Mouse (Mus musculus): ENCODE measurements at regions not wholly inside any gene's neighbourhood (a gene's known extent, or its start where the extent isn't known, plus 50 kb on each side); places are given as distances from the start of the nearest gene placed in this dataset.
"Not testable (repeated sequence)": the region's sequence is repeated elsewhere in the genome, so short reads cannot be mapped to it uniquely, and the experiment has no call there.

DNA sequence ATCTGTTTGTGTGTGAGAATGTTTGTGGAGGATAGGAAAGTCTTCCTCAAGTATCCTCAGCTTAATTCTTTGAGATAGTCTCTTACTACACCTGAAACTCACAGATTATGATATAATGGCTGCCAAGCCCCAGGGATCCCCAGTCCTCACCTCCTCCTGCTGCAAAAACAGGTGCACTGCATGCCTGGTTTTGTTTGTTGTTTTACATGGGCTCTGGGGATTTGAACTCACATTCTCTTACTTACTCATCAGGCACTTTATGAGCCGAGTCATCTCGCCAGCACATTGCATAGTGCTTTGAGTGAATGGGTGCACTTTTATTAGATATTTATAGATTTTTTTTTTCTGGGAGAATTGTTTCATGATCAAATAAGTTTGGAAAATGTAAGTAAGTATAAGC, 56.3 kb downstream of the Mterf1b start:
- H3K9ac ChIP-seq: no peak overlapping the region
- no peaks in the 10 kb centered on the region for H3K9me3 ChIP-seq (replicated peaks)
- no peak overlapping the region for H3K4me3 ChIP-seq
- no peaks in the 10 kb centered on the region for H3K4me1 ChIP-seq
- 65% methylated on average over 2 of the region's 2 CpGs for WGBS (ENCODE audit: insufficient replicate concordance)
- H3K36me3 ChIP-seq: no peaks in the 10 kb centered on the region
- H3K4me2 ChIP-seq: no peak overlapping the region
- H3K27me3 ChIP-seq (replicated peaks): no peaks in the 10 kb centered on the region
- H3K27ac ChIP-seq: no peak overlapping the region
- ATAC-seq: no peak

DNA sequence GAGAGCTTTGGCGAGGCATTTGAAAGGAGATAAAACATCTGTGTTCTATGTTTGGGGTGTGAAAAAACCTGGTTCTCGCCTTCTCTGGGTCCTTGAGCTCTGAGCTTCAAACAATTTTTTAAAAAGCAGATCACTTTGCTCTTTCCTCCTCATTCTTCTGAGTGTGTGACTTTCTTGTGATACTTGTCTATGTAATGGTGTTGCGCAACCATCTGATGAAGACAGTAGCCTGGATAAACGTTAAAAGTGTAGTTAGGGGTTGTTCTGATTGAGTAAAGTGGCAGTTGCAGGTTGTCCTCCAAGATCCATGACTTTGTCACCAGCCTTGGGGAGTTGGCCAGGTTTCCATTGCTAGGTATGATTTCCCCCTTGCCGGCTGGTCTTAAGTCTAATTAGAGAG, 62.1 kb downstream of the Mterf1b start:
- 73% methylated on average over 5 of the region's 5 CpGs for WGBS (ENCODE audit: insufficient replicate concordance)
- not testable (repeated sequence) for H3K4me2 ChIP-seq; ATAC-seq; H3K27me3 ChIP-seq (replicated peaks); H3K27ac ChIP-seq; H3K9ac ChIP-seq; H3K4me1 ChIP-seq; H3K9me3 ChIP-seq (replicated peaks); H3K36me3 ChIP-seq; H3K4me3 ChIP-seq

DNA sequence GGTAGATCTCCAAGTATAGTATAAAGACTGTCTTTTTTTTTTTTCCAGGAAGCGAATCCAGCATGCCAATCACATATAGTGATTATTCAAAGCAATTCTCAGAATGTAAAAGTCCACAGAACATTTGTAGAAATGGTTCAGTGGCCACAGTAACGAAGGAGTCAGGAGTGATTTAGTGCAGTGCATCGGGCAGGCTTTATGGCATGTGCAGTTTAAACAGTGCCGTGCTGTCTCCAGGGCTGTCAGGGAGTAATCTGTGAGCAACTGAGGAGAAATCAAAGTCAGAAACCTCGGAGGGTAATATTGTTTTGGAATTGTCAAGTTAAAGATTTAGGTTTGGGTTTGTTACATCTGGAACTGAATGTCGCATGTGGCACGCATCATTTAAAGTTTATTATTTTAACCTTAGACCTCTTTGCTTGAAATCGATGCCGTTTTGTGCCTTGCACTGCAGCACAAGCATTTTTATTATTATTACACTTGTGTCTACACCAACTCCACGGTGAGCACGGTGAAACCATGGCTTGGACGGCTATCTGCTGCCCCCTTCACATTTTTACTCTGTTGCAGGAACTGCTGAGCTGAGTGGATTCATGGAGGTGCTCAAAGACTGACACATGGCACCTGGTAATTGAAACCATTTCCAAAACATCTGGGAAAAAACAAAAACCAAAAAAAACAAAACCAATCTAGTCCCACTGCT, 65.0 kb downstream of the Mterf1b start:
- Histone ChIP-seq H3K27me3 (replicated peaks) (no peaks in the 10 kb centered on the region), H3K4me3 (no peak overlapping the region), H3K9me3 (replicated peaks) (no peaks in the 10 kb centered on the region), H3K27ac (no peak overlapping the region), H3K36me3 (no peaks in the 10 kb centered on the region), H3K4me2 (no peak overlapping the region), H3K4me1 (no peaks in the 10 kb centered on the region), H3K9ac (no peak overlapping the region)
- 63% methylated on average over 12 of the region's 12 CpGs for WGBS (ENCODE audit: insufficient replicate concordance)
- ATAC-seq: no peak

DNA sequence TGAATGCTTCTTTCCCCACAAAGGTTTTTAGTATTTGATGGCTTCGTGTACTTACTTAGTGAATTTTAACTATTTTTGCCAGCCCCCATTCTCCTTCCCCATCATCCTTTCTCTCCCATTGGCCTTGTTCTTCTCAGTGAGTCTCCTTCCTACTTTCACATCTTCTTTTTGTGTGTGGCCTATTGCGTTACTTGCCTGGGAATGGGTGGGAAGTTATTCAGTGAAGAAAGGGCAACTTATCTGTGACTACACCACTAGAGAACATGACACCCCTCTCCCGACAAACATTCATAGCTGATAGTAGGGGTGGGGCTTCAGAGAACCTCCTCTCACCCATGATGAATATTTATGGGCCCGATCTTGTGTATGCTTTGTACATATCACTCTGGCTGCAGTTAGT, 67.1 kb downstream of the Mterf1b start:
- H3K36me3 ChIP-seq: no peaks in the 10 kb centered on the region
- no peak overlapping the region for H3K27ac ChIP-seq
- H3K27me3 ChIP-seq (replicated peaks): no peaks in the 10 kb centered on the region
- H3K4me3 ChIP-seq: no peak overlapping the region
- 69% methylated on average over 4 of the region's 4 CpGs for WGBS (ENCODE audit: insufficient replicate concordance)
- no peak overlapping the region for H3K9ac ChIP-seq
- ATAC-seq: no peak
- no peak overlapping the region for H3K4me2 ChIP-seq
- H3K4me1 ChIP-seq: no peaks in the 10 kb centered on the region
- H3K9me3 ChIP-seq (replicated peaks): no peaks in the 10 kb centered on the region

DNA sequence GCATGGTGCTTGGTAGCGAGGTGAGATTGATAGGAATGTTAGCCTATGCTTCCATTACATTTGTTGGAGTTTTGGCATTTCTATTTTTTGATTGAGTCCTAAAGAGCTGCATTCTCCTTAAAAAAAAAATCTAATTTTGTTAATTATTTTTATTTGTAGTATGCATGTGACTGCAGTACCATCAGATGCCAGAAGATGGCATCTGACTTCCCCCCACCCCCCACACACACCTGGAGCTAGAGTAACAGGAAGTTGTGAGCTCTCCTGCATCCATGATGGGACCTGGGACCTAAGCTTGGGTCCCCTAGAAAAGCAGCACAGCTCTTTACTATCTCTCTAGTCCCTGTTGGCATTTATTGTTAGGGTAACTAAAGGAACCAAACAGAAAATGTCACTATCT, 70.5 kb downstream of the Mterf1b start:
- H3K4me2 ChIP-seq: no peak overlapping the region
- no peaks in the 10 kb centered on the region for H3K9me3 ChIP-seq (replicated peaks)
- no peaks in the 10 kb centered on the region for H3K27me3 ChIP-seq (replicated peaks)
- 73% methylated on average over 1 of the region's 1 CpGs for WGBS (ENCODE audit: insufficient replicate concordance)
- H3K36me3 ChIP-seq: no peaks in the 10 kb centered on the region
- no peaks in the 10 kb centered on the region for H3K4me1 ChIP-seq
- no peak overlapping the region for H3K4me3 ChIP-seq
- ATAC-seq: no peak
- no peak overlapping the region for H3K9ac ChIP-seq
- no peak overlapping the region for H3K27ac ChIP-seq

DNA sequence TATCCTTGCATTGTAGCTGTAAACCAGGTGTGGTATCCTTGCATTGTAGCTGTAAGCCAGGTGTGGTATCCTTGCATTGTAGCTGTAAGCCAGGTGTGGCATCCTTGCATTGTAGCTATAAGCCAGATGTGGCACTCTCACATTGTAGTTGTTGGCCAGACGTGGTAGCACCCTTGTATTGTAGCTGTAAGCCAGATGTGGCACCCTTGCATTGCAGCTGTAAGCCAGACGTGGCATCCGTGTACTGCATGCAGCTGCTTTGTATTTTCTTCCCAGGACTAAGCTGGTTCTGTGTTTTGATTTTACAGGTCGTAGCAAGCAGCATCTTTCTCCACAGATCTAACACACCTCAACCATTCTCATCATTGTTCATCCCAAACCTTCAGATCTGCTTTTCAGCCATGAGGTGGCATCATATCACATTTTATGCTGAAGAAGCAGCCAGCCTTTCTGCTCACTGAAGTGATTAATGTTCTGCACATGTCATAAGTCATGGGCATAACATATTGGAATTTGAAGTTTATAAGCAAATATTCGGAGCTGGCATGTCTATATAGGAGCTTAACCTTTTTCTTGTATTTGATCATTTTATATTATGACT, 71.5 kb downstream of the Mterf1b start:
- ATAC-seq: no peak
- no peak overlapping the region for H3K4me3 ChIP-seq
- H3K9me3 ChIP-seq (replicated peaks): no peaks in the 10 kb centered on the region
- H3K36me3 ChIP-seq: no peaks in the 10 kb centered on the region
- no peak overlapping the region for H3K9ac ChIP-seq
- 51% methylated on average over 5 of the region's 5 CpGs for WGBS (ENCODE audit: insufficient replicate concordance)
- H3K27me3 ChIP-seq (replicated peaks): no peaks in the 10 kb centered on the region
- H3K4me1 ChIP-seq: no peaks in the 10 kb centered on the region
- no peak overlapping the region for H3K27ac ChIP-seq
- no peak overlapping the region for H3K4me2 ChIP-seq

DNA sequence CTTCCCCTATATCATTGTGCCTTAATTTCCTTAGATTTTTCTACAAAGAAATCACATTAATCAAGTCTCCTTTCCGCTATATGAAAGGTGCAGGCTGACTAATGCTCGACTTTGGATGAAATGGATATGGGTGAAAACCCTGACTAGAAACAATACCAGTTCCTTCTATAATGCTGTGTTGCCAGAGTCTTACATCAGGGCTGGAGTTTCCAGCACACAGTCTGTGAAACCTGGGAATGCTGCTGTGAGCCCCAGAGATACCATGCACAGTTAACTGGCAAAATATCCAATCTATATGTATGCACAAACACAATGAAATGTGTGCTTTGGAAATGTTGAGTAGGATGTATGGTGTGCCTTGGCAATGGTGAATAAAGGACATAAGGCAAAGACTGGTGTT, 75.5 kb downstream of the Mterf1b start:
- Histone ChIP-seq H3K9me3 (replicated peaks) (no peaks in the 10 kb centered on the region), H3K4me2 (no peak overlapping the region), H3K9ac (no peak overlapping the region), H3K36me3 (no peaks in the 10 kb centered on the region), H3K27me3 (replicated peaks) (no peaks in the 10 kb centered on the region), H3K27ac (no peak overlapping the region), H3K4me3 (no peak overlapping the region), H3K4me1 (no peaks in the 10 kb centered on the region)
- WGBS (ENCODE audit: insufficient replicate concordance): 66% methylated on average over 2 of the region's 2 CpGs
- no peak for ATAC-seq

DNA sequence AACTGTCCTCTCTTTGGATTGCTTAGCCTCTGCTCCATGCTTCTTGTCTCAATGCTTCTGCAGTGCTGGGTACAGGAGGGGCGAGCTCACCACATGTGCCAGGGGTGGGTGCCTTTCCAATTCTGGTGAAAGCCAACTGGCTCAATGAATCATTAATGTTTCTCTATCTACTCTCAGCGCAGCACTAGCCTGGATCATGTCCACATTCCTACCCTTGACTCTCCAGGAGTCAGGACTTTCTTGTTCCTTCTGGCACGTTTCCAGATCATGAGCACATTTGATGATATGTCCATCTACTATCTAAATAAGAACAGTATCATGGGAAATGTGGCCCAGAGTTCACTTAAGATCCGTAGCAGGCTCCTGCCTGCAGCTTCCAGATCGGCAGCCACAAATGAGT, 80.8 kb downstream of the Mterf1b start:
- Histone ChIP-seq H3K27me3 (replicated peaks) (no peaks in the 10 kb centered on the region), H3K4me3 (no peak overlapping the region), H3K27ac (no peak overlapping the region), H3K4me2 (no peak overlapping the region), H3K36me3 (no peaks in the 10 kb centered on the region), H3K9me3 (replicated peaks) (no peaks in the 10 kb centered on the region), H3K4me1 (no peaks in the 10 kb centered on the region), H3K9ac (no peak overlapping the region)
- no peak for ATAC-seq
- WGBS (ENCODE audit: insufficient replicate concordance): 55% methylated on average over 5 of the region's 5 CpGs

DNA sequence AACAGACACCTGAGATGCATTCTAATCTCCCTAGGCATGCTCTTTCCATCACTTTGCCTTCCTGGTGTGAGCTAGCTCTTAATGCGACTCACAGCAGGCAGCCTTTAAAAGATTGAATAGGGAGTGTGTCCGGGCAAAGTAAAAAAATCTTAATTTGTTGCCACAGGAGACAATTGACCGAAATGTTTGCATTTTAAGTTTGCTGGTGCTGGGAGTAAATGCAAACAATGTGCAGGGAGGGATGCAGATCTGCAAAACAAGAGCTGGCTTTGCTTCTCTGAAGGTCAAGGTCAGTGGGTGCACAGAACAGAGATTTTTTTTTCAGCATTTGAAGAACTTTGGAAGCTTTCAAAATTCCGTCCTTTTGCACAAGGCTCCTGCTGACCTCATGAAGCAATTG, 111.4 kb downstream of the Mterf1b start:
- no peak overlapping the region for H3K27ac ChIP-seq
- H3K4me3 ChIP-seq: no peak overlapping the region
- H3K9ac ChIP-seq: no peak overlapping the region
- no peaks in the 10 kb centered on the region for H3K9me3 ChIP-seq (replicated peaks)
- H3K4me2 ChIP-seq: no peak overlapping the region
- no peaks in the 10 kb centered on the region for H3K27me3 ChIP-seq (replicated peaks)
- no peak for ATAC-seq
- H3K36me3 ChIP-seq: no peaks in the 10 kb centered on the region
- 34% methylated on average over 4 of the region's 4 CpGs for WGBS (ENCODE audit: insufficient replicate concordance)
- no peaks in the 10 kb centered on the region for H3K4me1 ChIP-seq

DNA sequence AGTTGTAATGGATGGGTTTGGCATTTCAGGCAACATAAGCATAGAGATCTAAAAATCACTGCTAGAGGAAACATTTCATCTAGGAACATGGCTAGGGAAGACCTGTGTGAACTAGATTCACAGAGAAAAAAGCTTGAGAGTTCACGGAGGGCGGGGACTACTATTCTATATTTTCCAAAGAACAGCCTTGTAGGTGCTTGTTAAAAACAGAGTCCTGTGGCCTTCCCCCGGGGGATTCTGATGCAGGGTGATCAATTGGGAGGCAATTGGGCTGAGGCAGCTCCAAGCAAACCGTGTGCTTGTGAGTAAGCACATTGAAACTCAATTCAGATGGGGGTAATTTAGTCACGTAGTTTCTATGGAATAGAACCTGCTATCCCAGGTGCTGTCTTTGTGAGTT, 112.0 kb downstream of the Mterf1b start:
- H3K4me3 ChIP-seq: no peak overlapping the region
- no peaks in the 10 kb centered on the region for H3K4me1 ChIP-seq
- no peaks in the 10 kb centered on the region for H3K36me3 ChIP-seq
- 49% methylated on average over 5 of the region's 5 CpGs for WGBS (ENCODE audit: insufficient replicate concordance)
- no peak overlapping the region for H3K27ac ChIP-seq
- ATAC-seq: no peak
- no peaks in the 10 kb centered on the region for H3K27me3 ChIP-seq (replicated peaks)
- H3K9me3 ChIP-seq (replicated peaks): no peaks in the 10 kb centered on the region
- no peak overlapping the region for H3K9ac ChIP-seq
- no peak overlapping the region for H3K4me2 ChIP-seq

DNA sequence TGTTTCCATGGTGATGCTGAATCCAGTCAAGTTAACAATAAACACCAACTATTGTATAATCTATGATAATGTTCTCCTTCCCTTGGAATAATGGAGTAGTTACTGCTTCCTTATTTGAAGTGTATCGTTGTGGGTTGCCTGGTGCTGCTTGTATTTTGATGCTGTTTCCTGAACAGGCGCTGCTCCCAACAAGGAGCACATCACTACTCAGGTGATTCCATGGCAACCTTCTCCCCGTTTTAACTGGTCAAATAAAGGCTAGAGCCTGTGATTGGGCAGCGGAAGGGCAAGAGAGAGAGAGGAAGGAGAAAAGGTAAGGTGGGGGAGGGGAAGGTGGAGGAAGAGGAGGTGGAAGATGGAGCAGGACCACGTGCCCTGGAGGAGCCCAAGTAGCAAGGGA, 116.3 kb downstream of the Mterf1b start:
- H3K36me3 ChIP-seq: no peaks in the 10 kb centered on the region
- no peaks in the 10 kb centered on the region for H3K4me1 ChIP-seq
- H3K4me3 ChIP-seq: no peak overlapping the region
- ATAC-seq: no peak
- no peak overlapping the region for H3K9ac ChIP-seq
- 61% methylated on average over 5 of the region's 5 CpGs for WGBS (ENCODE audit: insufficient replicate concordance)
- no peak overlapping the region for H3K4me2 ChIP-seq
- no peaks in the 10 kb centered on the region for H3K27me3 ChIP-seq (replicated peaks)
- no peaks in the 10 kb centered on the region for H3K9me3 ChIP-seq (replicated peaks)
- H3K27ac ChIP-seq: no peak overlapping the region

DNA sequence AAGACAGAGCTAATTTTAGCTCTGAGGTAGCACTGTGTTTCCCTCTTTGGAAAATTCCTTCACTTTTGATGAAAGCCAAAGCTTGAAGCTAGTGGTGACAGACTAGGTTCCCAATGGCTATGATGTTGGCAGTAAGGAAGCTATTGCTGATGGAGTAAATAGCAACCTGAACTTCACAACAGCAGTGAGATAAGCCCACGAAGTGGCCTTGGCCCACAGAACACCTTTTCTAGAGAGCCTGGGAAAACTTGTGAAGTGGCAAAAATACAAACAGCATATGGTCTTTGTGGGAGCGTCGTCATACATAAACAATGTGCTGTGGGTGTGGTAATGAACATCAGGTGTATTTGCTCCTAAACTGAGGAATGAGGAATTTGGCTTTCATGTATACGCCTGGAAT, 119.0 kb downstream of the Mterf1b start:
- no peak overlapping the region for H3K4me3 ChIP-seq
- H3K4me1 ChIP-seq: no peaks in the 10 kb centered on the region
- ATAC-seq: no peak
- H3K36me3 ChIP-seq: no peaks in the 10 kb centered on the region
- no peak overlapping the region for H3K9ac ChIP-seq
- 0 out of 2 replicates have a peak, but pooled peaks cover 3% of the 10 kb centered on the region for H3K9me3 ChIP-seq (replicated peaks)
- no peak overlapping the region for H3K27ac ChIP-seq
- H3K27me3 ChIP-seq (replicated peaks): no peaks in the 10 kb centered on the region
- H3K4me2 ChIP-seq: no peak overlapping the region
- WGBS (ENCODE audit: insufficient replicate concordance): 70% methylated on average over 4 of the region's 4 CpGs

DNA sequence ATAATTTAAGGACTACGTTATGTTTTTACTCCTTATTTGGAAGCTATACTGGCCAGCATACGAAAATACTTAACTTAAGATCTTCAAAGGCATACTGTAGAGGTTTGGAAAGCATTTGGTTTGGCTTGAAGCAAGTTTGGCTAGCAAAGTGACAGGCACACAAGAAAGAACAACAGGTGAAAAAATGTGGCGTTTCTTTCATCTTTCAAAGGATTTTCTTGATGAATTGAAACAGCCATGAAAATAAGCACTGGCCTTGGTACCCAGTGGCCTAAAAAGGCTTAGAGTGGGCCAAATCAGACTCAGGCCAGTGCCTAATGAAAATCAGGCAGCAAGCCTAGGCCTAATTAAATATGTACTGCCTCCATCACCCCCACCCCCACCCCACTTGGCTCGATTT, 119.4 kb downstream of the Mterf1b start:
- Histone ChIP-seq H3K9me3 (replicated peaks) (0 out of 2 replicates have a peak, but pooled peaks cover 3% of the 10 kb centered on the region), H3K4me1 (no peaks in the 10 kb centered on the region), H3K36me3 (no peaks in the 10 kb centered on the region), H3K4me2 (no peak overlapping the region), H3K4me3 (no peak overlapping the region), H3K27me3 (replicated peaks) (no peaks in the 10 kb centered on the region), H3K27ac (no peak overlapping the region), H3K9ac (no peak overlapping the region)
- no peak for ATAC-seq
- WGBS (ENCODE audit: insufficient replicate concordance): 58% methylated on average over 4 of the region's 4 CpGs
